Mouse (Mus musculus) lung, embryonic 14.5 days (tissue): ENCODE data around the gene Brd1. TPM values are rescaled to one million over a fixed set of nuclear protein-coding genes. Genes with fewer than 3 reads are reported as not detected.
A peak's percentile ranks its signal among the peaks of the same experiment; 100 is the strongest.
"Not testable (repeated sequence)": the region's sequence is repeated elsewhere in the genome, so short reads cannot be mapped to it uniquely, and the experiment has no call there.

Experiments
- ATAC-seq: fragments of 200-750 bp; cut with Nextera tagmentation; 2 replicates; pipeline ENCODE4 v1.8.0; 2017; ENCODE audit warnings: mild to moderate bottlenecking, moderate TSS enrichment, moderate library complexity; ENCODE audit not compliant: insufficient read depth
- DNase-seq: peaks from one replicate; pipeline ENCODE4 v3.0.0-alpha.2; 2015
- H3K27ac ChIP-seq: fragments of 300-500 bp; sonication (generic); 2 replicates; pipeline ENCODE4 v1.5.1; 2014; ENCODE audit warnings: low read depth, mild to moderate bottlenecking, moderate library complexity
- H3K27me3 ChIP-seq: fragments of 300-500 bp; sonication (generic); 2 replicates; pipeline ENCODE4 v1.6.1; 2014; ENCODE audit warnings: low read length, control low read depth; ENCODE audit not compliant: insufficient read depth
- H3K36me3 ChIP-seq: fragments of 300-500 bp; sonication (generic); 2 replicates; pipeline ENCODE4 v1.6.1; 2014; ENCODE audit warnings: control low read depth; ENCODE audit not compliant: insufficient read depth
- H3K4me1 ChIP-seq: fragments of 300-500 bp; sonication (generic); 2 replicates; pipeline ENCODE4 v1.6.1; 2014; ENCODE audit warnings: antibody characterized with exemption, control low read depth; ENCODE audit not compliant: insufficient read depth
- H3K4me2 ChIP-seq: fragments of 300-500 bp; sonication (generic); 2 replicates; pipeline ENCODE4 v1.6.1; 2014; ENCODE audit warnings: mild to moderate bottlenecking
- H3K4me3 ChIP-seq: fragments of 300-500 bp; sonication (generic); 2 replicates; pipeline ENCODE4 v1.5.1; 2014; ENCODE audit warnings: low read depth, low read length
- H3K9ac ChIP-seq: fragments of 300-500 bp; sonication (generic); 2 replicates; pipeline ENCODE4 v1.6.1; 2014
- H3K9me3 ChIP-seq: fragments of 300-500 bp; sonication (generic); 2 replicates; pipeline ENCODE4 v1.6.1; 2016; ENCODE audit warnings: low read depth, low read length, control low read depth
- CTCF ChIP-seq: IDR thresholded peaks from 2 replicates; pipeline ENCODE4 v1.5.1; 2016; ENCODE audit warnings: antibody characterized with exemption, low read depth
- WGBS: fragments of 180-500 bp; shearing (Covaris S2); extraction: QIAGEN DNeasy Blood & Tissue Kit; methylation state at CpG from one replicate; pipeline ENCODE4 v1.1.7; 2014; 5-methylcytosine and 5-hydroxymethylcytosine counted together
- polyA plus RNA-seq: library from polyadenylated mRNA; unstranded; fragments of >200 nt; fragmentation: Nextera tagmentation; extraction: Ambion mirVana; gene quantifications from 2 replicates; pipeline ENCODE4 v1.2.1, GENCODE M21; 2014

Gene Brd1
- polyA plus RNA-seq, 1 experiment from 2014 or later, result 23.1 TPM

DNA sequence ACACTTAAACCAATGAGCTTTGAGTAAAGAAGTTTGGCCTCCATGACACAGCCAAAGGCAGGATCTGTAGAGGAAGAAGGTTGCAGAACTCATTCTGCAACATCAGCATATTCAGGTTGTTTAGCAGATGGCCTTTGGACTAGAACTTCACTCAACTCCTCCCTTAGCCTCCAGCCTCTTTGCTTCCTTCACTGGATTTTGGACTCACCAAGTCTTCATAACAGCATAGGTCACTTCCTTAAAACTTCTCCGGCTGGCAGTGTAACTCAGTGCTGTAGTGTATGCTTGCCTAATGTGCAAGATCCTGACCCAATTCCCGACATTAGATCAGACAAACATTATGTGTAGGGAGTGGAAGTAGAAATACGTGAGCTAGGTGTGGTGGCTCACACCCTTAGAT is 11.3 kb upstream of the Brd1 start:
- no peaks in the 10 kb centered on the region for H3K27me3 ChIP-seq
- no peaks in the 10 kb centered on the region for H3K9me3 ChIP-seq
- H3K36me3 ChIP-seq, result no peaks in the 10 kb centered on the region
- no peak overlapping the region for H3K27ac ChIP-seq
- ATAC-seq (no peak), DNase-seq (no peak)
- H3K4me3 ChIP-seq, result no peak overlapping the region
- TF ChIP-seq CTCF, result no peak
- H3K9ac ChIP-seq, result no peak overlapping the region
- no peaks in the 10 kb centered on the region for H3K4me1 ChIP-seq
- WGBS, result 85% methylated on average over 3 of the region's 3 CpGs
- H3K4me2 ChIP-seq, result no peak overlapping the region

DNA sequence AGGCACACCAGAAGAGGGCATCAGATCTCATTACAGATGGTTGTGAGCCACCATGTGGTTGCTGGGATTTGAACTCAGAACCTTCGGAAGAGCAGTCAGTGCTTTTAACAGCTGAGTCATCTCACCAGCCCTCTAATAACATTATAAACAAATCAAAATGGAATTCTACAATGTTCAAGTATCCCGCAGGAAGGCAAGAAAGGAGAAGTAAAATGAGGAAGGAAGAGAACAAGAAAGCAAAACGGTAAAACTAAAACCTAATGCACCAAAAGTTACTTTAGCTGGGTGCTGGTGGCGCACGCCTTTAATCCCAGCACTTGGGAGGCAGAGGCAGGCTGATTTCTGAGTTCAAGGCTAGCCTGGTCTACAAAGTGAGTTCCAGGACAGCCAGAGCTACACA is 9.3 kb upstream of the Brd1 start:
- H3K36me3 ChIP-seq, H3K9ac ChIP-seq, ATAC-seq, H3K4me1 ChIP-seq, H3K4me2 ChIP-seq, H3K27ac ChIP-seq, H3K9me3 ChIP-seq, H3K4me3 ChIP-seq, DNase-seq, H3K27me3 ChIP-seq: not testable (repeated sequence)
- 81% methylated on average over 5 of the region's 5 CpGs for WGBS

DNA sequence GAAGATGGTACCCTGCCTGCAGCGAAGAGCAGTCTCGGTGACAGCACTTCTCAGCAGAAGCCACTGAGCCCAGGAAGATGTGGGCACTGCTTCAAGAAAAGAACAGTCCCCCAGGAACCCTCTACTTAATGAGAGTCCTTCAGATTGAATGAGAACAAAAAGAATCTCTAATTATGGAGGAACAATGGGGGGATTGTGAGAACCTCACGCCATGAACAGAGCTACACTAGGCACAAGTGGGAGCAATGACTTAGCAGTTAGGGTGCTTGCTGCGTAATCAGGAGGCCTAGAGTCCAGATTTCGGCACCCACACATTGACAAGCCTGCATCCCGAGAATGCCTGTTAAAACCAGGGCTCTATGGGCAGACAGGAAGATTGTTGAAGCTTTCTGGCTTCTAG is 7.3 kb upstream of the Brd1 start:
- no peaks in the 10 kb centered on the region for H3K9me3 ChIP-seq
- 69% methylated on average over 6 of the region's 6 CpGs for WGBS
- no peak for TF ChIP-seq CTCF
- H3K27me3 ChIP-seq, result no peaks in the 10 kb centered on the region
- DNase-seq, result no peak
- no peaks in the 10 kb centered on the region for H3K4me1 ChIP-seq
- no peak overlapping the region for H3K9ac ChIP-seq
- H3K4me3 ChIP-seq, result no peak overlapping the region
- ATAC-seq, result no peak
- no peak overlapping the region for H3K27ac ChIP-seq
- no peaks in the 10 kb centered on the region for H3K36me3 ChIP-seq
- H3K4me2 ChIP-seq, result no peak overlapping the region

DNA sequence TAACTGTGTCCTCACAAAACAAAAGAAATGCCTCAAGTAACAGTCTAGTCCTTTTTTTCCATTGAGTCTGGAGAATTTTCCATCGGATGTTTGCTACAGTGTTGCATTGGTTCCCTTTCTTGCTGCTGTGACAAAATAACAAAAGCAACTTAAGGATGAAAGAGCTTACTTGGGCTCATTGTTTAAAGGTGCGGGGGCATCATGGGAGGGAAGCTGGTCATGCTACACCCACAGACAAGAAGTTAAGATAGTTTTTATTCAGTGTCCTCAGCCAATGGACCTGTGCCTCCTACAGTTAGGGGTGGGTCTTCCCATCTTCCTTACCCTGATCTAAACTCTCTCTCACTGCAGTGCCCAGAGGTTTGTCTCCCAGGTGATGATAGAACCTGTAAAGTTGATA is 4.4 kb upstream of the Brd1 start:
- no peaks in the 10 kb centered on the region for H3K27me3 ChIP-seq

DNA sequence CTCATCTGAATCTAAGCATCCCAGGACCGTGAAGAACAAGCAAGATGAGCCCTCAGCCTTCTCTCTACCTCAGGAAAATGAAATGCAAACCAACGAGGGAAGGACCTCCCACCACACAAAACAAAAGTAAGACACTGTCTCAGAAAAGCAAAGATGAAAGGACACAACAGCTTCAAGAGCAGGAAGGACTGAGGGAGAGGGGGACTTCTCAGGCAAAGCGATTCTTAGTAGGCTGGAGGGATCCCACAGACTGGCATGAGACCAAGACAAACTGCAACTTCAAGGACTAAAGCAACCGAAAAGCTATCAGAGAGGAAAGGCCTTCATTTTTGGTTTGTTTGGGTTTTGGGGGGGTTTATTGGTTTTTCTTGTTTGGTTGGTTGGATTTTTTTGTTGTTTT is 2.1 kb upstream of the Brd1 start:
- DNase-seq (no peak), ATAC-seq (no peak)
- no peak overlapping the region for H3K4me3 ChIP-seq
- H3K36me3 ChIP-seq, result no peaks in the 10 kb centered on the region
- whole genome bisulfite sequencing, result 73% methylated on average over 4 of the region's 4 CpGs
- no peak overlapping the region for H3K9ac ChIP-seq
- TF ChIP-seq CTCF, result no peak
- no peak overlapping the region for H3K27ac ChIP-seq
- H3K4me1 ChIP-seq, result peaks cover 16% of the 10 kb centered on the region
- H3K27me3 ChIP-seq, result no peaks in the 10 kb centered on the region
- no peak overlapping the region for H3K4me2 ChIP-seq
- no peaks in the 10 kb centered on the region for H3K9me3 ChIP-seq

More for the DNA sequence above, 4.4 kb upstream of the Brd1 start:
- H3K36me3 ChIP-seq, result no peaks in the 10 kb centered on the region
- WGBS, result 73% methylated on average over 2 of the region's 2 CpGs
- H3K27ac ChIP-seq, result no peak overlapping the region
- no peak for ATAC-seq
- no peak for TF ChIP-seq CTCF
- no peak for DNase-seq
- no peaks in the 10 kb centered on the region for H3K9me3 ChIP-seq
- H3K4me1 ChIP-seq, result peaks cover 3% of the 10 kb centered on the region; the same call in 1 of the 2 replicates
- no peak overlapping the region for H3K9ac ChIP-seq
- no peak overlapping the region for H3K4me2 ChIP-seq
- no peak overlapping the region for H3K4me3 ChIP-seq

DNA sequence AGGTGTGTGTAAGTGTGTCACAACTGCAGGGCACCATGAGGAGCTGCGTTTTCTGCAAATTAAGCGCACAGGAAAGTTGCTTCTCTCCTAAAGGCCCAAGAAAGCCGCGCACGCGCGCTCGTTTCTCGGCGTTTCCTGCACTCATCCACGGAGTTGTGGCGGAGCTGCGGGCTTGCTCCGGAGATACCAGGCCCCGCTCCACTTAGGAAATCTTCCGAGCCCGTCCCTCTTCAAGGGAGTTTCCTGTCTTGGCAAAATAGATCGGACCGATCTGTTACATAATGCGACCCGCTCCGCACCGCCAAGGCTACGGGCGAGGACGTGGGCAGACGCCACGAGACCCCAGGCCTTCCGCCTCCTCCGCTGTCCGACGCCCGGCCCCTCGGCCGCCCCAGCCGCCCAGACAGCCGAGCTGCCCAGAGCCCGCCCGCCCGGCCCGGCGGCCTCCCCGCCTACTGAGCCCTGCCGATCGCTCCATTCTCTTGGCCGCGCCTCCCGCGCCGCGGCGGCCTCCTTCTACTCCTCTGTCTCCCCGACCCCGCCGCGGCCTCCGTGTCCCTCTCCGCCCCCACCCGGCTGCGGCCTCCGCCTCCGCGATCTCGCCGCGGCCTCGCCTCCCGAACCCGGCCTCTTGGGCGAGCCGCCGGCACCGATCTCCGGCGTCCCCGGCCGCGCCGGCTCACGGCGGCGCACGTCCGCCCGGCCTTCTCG is 837 bp downstream of the Brd1 start:
- ATAC-seq, result peak; percentile 62
- no peak for TF ChIP-seq CTCF
- Histone ChIP-seq H3K36me3 (peaks cover 25% of the 10 kb centered on the region), H3K27me3 (no peaks in the 10 kb centered on the region), H3K4me1 (peaks cover 16% of the 10 kb centered on the region), H3K9ac (peak overlapping the region; percentile 98), H3K4me2 (peak overlapping the region; percentile 95), H3K27ac (peak overlapping the region; percentile 89), H3K9me3 (no peaks in the 10 kb centered on the region), H3K4me3 (peak overlapping the region; percentile 96)
- WGBS, result under 1% methylated on average over 74 of the region's 86 CpGs
- peak; percentile 76 for DNase-seq

DNA sequence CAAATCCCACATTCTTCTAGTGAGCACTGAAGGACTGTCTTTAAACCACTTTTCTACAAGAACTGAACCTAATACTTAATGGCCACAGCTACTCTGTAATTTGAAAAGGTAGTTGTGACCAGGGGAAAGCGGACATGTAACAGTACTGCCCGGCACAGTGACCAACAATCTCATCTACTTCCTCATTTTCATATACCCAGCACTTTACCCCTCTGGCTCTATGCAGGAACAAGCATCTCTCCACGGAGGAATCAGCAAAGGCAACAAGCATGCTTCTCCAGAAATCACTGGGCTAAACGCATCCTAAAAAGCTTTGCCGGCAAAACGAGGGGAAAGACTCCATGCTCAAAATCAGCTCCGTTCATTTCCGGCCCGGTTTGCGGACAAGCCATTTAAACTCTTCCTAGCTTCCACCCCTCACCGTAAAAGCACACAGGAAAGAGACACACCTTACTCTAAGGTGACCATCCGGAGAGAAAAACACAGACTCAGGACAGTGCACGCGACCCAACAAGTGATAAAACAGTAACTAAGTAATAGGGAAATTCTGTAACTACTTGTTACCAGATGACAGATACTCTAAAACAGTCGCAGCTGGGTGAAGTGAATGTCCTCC is 1.5 kb downstream of the Brd1 start:
- H3K9me3 ChIP-seq, result no peaks in the 10 kb centered on the region
- peak; percentile 13 for DNase-seq
- H3K4me2 ChIP-seq, result peak overlapping the region; percentile 95
- H3K4me3 ChIP-seq, result peak overlapping the region; percentile 96
- no peaks in the 10 kb centered on the region for H3K27me3 ChIP-seq
- no peak overlapping the region for H3K27ac ChIP-seq
- TF ChIP-seq CTCF, result no peak
- peak overlapping the region; percentile 98 for H3K9ac ChIP-seq
- peaks cover 29% of the 10 kb centered on the region for H3K36me3 ChIP-seq
- H3K4me1 ChIP-seq, result peaks cover 16% of the 10 kb centered on the region
- 15% methylated on average over 15 of the region's 15 CpGs for WGBS
- ATAC-seq, result no peak
